Mouse (Mus musculus): ENCODE measurements around the gene Casz1.

GRCm38 (mm10) chr4:148876867-148877266 is 72.6 kb downstream of the Casz1 start:
- no peak for TF ChIP-seq CTCF (conservative IDR thresholded peaks at IDR 0.05; ENCODE audit: low read length)
- TF ChIP-seq POU5F1 (IDR thresholded peaks at IDR 0.05; ENCODE audit: borderline replicate concordance, low read length), result no peak
- TF ChIP-seq NANOG (IDR thresholded peaks at IDR 0.05; ENCODE audit: borderline replicate concordance, low read length), result no peak

All from E14TG2a.4 (cell line).